Mouse (Mus musculus): ENCODE measurements around the gene Spata25.
"Not testable (repeated sequence)": the region's sequence is repeated elsewhere in the genome, so short reads cannot be mapped to it uniquely, and the experiment has no call there.

The Spata25 gene

DNA sequence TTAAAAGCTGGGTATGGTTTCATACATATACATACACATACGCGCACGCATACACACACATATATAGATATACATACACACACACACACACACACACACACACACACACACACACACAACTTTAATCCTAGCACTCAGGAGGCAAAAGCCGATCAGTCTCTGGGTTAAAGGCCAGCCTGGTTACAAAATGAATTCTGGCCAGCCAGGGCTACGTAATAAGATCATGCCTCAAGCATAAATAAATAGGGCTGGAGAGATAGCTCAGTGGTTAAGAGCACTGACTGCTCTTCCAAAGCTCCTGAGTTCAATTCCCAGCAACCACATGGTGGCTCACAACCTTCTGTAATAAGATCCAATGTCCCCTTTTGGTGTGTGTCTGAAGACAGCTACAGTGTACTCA, 27.2 kb upstream of the Spata25 start:
- in situ Hi-C loops (cut with MboI, MseI), result not testable (repeated sequence)

- in situ Hi-C loops (cut with MboI, MseI), result no loop called here
Measured at GRCm38 (mm10) chr2:164850061-164850460, 21.7 kb upstream of the Spata25 start.

DNA sequence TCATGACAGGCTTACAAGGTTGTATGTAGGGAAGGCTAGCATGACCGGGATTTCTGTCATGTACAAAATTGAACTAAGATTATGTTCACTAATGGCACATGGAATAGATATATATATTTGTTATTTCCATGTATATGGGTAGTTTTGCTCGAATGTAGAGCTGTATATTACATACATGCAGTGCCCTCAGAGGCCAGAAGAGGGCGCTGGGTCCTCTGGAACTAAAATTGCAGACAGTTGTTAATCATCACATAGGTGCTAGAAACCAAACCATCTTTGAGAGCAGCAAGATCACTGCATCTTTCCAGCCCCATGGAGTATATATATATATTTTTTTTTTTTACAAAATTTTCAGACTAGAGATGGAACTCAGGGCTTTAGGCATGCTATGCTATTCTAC, 17.4 kb upstream of the Spata25 start:
- in situ Hi-C loops (cut with MboI, MseI), result no loop called here

GRCm38 (mm10) chr2:164835164-164835563, 6.8 kb upstream of the Spata25 start:
- in situ Hi-C loops (cut with MboI, MseI), result loop anchor here in 1 of 2 experiments (5.0 kb wide), 1 partner anchor 37 kb away; no protein-coding TSS in a partner anchor

- in situ Hi-C loops (cut with MboI, MseI), result no loop called here
Measured at GRCm38 (mm10) chr2:164834531-164834930, 6.2 kb upstream of the Spata25 start.

GRCm38 (mm10) chr2:164833314-164833959, 5.1 kb upstream of the Spata25 start, which contains the start of gene Neurl2:
Neurl2 (minus strand) TSS chr2:164833456.
- in situ Hi-C loops (cut with MboI, MseI), result no loop called here

DNA sequence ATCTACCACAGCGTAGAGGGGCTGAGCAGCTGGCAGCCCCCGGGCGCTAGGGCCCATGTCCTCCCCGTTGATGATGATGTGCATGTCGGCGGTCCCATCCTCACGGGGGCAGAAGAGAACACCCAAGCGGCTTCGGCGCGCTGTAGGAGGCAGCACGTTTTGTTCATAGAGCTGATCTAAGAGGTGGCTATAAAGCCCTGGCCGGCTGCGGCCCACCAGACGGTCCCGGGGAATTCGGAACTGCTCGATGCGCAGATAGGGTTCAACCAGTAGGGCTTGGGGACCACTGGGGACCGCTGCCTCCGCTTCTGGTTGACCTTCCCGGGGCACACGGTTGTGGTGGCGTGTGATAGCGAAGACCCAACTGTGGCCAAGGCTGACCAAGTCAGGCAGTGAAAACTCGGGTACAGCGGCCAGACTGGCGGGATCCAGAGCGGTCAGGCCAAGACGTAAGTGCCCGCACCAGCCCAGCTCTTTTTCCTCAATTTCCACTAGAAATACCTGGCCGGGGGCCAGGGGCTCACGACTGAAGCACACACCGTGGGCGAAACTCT, 4.5 kb upstream of the Spata25 start, which contains the start of gene Ctsa:
Ctsa (plus strand) TSS at position 126 of the 554 bp plus-strand sequence.
- in situ Hi-C loops (cut with MboI, MseI), result no loop called here

- in situ Hi-C loops (cut with MboI, MseI), result no loop called here
Measured at GRCm38 (mm10) chr2:164832032-164832747, 3.9 kb upstream of the Spata25 start.

DNA sequence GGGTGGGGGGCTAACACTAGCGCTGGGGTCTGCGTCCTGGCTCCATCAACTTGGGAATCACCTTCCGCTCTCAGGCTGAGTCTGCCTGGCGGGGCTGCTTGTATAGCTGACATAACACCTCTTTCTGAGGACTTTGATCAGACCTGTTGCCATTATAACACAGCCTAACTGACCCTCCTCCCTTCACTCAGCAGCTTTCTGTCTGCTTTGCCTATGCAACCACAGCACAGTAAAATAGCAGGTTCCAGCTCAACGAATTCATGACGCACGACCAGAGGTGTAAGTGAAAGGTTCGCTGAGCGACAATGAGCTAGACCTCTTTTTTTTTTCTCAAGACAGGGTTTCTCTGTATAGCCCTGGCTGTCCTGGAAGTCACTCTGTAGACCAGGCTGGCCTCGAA, 2.7 kb upstream of the Spata25 start:
- in situ Hi-C loops (cut with MboI, MseI), result no loop called here

DNA sequence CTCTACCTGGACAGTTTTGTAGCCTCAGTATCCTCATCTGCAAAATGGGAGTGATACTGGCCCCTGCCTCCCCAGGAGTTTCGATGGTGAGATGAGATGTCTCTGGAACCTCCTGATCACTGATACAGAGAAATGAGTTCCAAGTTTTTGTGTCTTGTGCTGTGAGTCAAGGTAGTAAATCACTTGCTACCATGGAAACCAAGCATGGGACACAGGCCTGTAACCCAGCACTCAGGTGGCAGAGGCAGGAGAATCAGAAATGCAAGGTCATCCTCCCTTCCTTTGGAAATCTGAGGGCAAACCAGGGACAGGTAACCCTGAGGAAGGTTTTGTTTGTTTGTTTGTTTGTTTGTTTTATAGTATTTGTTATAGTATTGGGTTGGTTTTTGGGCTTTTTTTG, 753 bp upstream of the Spata25 start:
- in situ Hi-C loops (cut with MboI, MseI), result no loop called here

DNA sequence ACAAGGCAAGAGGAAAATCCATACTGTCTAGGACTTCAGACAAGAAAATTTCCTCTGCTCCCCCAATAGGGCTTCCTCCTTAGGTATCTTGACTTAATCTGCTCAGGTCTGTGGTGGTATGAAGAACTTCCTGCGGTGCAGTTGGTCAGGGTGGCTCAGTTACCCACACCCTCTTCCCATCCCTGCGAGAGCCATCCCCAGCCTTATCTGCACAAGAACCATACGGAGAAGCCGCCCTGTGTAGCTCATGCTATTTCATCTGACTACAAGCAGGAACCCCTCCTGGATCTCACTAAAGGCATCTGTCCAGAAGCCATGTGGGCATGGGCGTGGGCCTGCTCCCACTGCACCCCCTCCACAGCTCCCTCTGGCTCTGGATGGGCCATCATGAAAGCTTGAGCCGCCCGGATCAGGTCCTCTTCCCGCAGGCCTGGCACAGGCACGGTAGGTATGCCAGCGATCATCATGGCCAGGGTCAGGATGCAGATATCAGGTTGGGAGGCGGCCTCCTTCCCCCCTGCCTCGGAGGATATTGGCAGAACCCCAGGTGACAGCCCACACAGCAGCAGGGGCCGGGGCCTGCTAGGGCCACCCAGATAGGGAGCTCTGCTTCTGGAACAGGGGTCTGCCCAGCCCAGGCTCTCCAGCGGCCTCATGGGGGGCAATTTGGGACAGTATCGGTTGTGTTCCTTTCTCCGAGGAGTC, 1.0 kb downstream of the Spata25 start:
- in situ Hi-C loops (cut with MboI, MseI), result no loop called here

DNA sequence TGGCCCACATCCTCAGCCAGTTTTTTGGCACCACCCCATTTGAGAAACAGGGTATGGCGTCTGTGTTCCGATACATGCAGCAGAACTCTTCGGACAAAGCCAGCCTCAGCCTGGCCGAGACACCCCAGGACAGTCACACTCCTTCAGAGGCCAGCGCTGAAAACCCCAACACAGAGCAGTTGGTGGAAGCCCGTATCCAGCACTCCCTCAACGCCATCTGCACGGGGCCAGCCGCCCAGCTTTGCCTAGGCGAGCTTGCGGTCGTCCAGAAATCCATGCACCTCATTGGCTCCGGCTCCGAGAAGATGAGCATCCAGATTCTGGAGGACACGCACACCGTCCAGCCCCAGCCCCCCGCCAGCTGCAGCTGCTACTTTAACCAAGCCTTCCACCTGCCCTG, 2.8 kb downstream of the Spata25 start:
- in situ Hi-C loops (cut with MboI, MseI), result no loop called here

- in situ Hi-C loops (cut with MboI, MseI), result no loop called here
Measured at GRCm38 (mm10) chr2:164823969-164824368, 4.4 kb downstream of the Spata25 start.

GRCm38 (mm10) chr2:164823181-164823585, 5.2 kb downstream of the Spata25 start:
- in situ Hi-C loops (cut with MboI, MseI), result no loop called here

- in situ Hi-C loops (cut with MboI, MseI), result no loop called here
Measured at GRCm38 (mm10) chr2:164822636-164823165, 5.6 kb downstream of the Spata25 start, which contains the start of gene Zswim1. Zswim1 (plus strand) TSS chr2:164822686.

- in situ Hi-C loops (cut with MboI, MseI), result no loop called here
Measured at GRCm38 (mm10) chr2:164821060-164821459, 7.3 kb downstream of the Spata25 start.

DNA sequence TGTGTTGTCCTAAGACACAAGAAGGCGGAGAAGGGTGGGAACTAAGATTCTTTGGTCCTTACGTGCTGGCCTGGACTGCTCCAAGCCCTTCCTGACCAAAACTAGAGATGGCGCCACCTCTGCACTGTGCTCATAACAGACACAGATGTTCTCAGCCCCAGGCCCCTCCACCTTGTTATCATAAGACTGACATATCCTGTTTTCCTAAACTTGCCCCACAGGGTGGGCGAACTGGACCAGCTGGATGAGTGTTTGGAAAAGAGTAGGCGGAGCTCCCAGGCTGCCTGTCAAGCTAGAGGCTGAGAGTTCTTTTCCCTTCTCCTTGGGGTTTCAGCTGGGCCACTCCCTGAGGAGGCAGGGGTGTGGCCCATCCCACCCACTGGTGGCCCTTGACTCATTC, 10.6 kb downstream of the Spata25 start:
- in situ Hi-C loops (cut with MboI, MseI), result no loop called here

- in situ Hi-C loops (cut with MboI, MseI), result no loop called here
Measured at GRCm38 (mm10) chr2:164817206-164817605, 11.1 kb downstream of the Spata25 start.

DNA sequence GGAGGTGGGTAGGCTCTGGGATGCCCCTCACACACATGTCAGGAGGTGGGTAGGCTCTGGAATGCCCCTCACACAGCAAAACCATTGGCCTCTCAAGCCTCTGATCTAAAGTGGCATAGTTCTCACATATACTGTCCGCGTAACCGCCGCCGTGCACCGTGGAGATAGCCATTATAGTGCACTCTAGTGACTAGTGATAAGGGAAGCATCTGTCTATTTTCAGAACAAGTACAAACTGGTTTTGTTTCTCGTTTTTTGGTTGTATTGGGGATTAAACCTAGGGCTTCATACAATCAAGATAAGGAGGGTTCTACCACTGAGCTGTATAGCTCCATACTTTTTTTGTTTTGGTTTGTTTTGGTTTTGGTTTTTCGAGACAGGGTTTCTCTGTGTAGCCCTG, 12.5 kb downstream of the Spata25 start:
- in situ Hi-C loops (cut with MboI, MseI), result no loop called here

DNA sequence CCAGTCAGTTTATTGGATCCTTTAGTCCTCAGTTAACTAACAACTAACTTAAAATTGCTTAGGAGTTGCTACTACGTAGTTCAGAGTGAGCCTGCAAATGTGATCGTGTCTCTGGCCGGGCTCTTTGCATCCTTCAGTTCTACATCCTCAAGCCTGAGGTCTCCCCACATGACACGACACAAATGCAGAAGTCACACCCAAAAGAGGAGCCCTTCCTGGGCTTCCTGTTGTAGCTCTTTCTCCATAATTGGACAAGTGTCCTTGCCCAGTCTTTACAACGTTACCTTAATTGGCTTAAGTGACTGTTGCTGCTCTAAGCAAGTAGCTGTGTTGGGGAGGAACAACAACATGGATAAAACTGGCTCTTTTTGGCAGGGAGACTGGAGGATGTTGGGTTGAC, 13.0 kb downstream of the Spata25 start:
- in situ Hi-C loops (cut with MboI, MseI), result no loop called here

DNA sequence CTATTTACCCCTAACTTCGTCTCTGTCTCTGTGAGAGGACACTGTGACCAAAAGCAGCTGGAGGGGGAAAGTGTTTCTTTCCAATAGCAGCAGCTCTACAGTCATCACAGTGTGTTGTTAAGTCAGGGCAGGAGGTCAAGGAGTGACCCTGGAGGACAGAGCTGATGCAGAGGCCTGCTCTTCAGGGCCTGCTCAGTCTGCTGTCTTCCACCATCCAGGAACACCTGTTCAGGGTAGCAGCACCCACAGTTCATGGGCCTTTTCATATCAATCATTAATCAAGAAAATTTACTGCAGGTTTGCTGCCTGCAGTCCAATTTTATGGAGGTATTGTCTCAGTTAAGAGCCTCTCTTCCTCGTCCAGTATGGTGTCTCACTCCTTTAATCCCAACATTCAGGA, 14.8 kb downstream of the Spata25 start:
- in situ Hi-C loops (cut with MboI, MseI), result no loop called here

DNA sequence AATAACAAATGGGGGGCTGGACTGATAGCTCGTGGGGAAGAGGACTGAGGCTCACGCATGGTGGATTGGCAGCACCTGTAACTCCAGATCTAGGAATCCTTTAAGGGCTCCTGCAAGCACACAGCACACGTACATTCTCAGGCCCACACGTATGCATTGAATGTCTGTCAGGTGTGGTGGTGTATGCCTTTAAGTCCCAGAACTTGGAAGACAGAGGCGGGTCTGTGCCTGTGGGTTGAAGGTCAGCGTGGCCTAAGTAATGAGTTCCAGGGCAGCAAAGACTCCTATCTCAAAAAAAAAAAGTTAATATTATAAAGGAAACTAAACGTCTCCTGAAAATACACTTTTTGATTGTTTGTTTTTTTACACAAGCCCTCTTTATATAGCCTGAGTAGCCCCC, 21.7 kb downstream of the Spata25 start:
- in situ Hi-C loops (cut with MboI, MseI), result no loop called here
